Mouse (Mus musculus) myocyte (in vitro differentiated cells): ENCODE results near the gene Tex35.

ENCODE experiments used
- CEBPB ChIP-seq: IDR thresholded peaks from 2 replicates; pipeline ENCODE4 v1.6.1; 2011; ENCODE audit warnings: mild to moderate bottlenecking, moderate library complexity; ENCODE audit not compliant: poor library complexity, insufficient read depth, severe bottlenecking
- MYOG ChIP-seq, 3 experiments: IDR thresholded peaks; one replicate each; pipeline ENCODE4 v1.6.1; 2011; ENCODE audit warnings: control low read depth in 2 of 3, low read depth in 2 of 3, mild to moderate bottlenecking in 2 of 3; ENCODE audit not compliant: insufficient read length in 2 of 3, control insufficient read depth in 1 of 3, insufficient read depth in 1 of 3
- POLR2AphosphoS2 ChIP-seq: IDR thresholded peaks from one replicate; pipeline ENCODE4 v1.6.1; 2011; ENCODE audit warnings: low read depth, control low read depth; ENCODE audit not compliant: insufficient read length

DNA sequence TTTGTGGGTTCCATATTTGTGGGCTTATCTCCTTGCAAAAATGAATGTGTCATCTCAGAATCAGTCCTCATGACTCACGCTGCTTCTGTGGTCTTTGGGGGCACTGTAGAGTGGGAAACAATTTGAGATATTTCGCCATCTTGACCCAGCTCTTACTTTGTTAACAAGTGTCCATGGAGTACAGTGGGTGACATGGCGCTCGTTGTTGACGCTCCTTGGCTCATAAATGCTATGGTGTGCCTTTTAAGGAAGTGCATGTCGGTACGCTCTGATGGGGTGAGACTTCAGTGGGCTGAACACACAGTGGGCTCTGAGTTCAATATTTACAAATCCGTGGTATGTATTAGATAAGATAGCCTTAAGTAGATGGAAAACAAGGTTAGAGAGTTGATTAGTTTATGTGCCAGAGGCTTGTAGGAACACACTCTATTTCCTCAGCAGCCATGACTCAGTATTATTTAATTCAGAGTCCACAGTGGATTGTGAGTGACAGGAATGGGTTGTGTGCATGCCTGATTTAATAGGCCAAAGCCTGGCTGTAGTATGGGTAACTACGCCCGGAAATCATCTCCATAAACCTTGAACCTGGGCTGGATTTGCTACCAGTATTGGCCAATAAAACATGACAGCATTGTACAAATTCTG lies 46.6 kb downstream of the Tex35 start:
- TF ChIP-seq POLR2AphosphoS2 (no peak), CEBPB (0 out of 2 replicates have a peak, but pooled peaks have one; percentile 44), MYOG (IDR thresholded peaks at IDR 0.05; ENCODE audit: control insufficient read depth in 1 of 3, insufficient read depth in 1 of 3, insufficient read length in 2 of 3, low read depth in 2 of 3) (no peak)
